Mouse (Mus musculus) kidney, adult 11 months (tissue): ENCODE measurements around the gene Cavin2.

Source experiments
- DNase-seq: peaks from one replicate; pipeline ENCODE4 v3.0.0; 2022

Gene Cavin2

DNA sequence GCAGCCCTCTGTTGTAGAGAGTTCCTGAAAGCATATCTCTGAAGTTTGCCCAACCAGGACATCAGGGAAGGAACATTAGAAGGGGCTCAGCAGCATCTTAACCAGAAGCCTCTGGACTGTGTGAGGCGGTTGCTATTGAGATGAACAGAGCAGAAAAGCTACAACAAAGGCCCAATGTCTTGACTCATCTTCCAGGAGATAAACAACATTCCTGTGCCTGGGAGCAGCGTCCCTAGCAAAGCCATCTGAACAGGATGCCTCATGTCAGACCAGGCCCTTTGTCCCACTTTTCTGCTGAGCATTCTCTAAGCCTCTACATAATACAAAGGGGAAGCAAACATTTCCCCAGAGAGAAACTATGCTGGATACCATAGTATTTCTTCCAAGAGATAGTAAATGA, 26.6 kb downstream of the Cavin2 start:
- DNase-seq = no peak

DNA sequence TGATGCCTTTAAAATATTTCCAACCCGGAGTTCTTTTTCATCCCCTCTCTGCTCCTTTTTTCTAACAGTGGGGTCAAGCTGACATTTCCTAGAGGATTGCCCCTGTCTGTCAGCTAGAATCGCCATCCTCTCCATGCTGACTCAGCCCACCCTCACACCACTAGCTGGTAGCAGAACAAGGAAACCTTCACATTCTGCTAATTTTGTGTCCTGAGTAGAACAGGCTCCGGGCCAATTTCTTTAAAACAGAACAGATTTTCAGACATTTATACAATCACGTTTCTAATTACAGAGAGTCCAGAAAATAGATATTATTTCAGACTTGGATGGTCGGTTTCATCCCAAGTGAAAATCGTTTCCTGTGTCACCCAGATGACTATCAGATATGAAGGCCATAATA, 34.6 kb downstream of the Cavin2 start:
- DNase-seq = no peak

DNA sequence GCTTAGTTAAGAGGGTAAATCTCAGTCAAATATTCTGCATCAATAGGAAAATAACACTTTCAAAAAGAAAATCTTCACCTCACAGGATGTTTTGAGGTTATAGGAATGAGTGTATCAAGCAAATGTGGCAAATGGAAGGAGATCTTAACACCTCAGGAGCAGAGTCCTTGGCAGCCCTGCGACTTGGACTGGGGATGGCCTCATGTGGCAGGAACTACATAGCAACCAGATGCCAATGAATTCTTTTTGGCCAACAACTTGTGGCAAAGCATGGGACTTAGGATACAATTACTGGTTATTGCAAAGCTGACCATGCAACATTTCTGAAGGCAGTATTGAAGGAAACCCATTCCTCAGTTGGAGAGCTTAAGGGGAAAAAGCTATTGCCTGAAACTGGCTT, 39.6 kb downstream of the Cavin2 start:
- no peak for DNase-seq

DNA sequence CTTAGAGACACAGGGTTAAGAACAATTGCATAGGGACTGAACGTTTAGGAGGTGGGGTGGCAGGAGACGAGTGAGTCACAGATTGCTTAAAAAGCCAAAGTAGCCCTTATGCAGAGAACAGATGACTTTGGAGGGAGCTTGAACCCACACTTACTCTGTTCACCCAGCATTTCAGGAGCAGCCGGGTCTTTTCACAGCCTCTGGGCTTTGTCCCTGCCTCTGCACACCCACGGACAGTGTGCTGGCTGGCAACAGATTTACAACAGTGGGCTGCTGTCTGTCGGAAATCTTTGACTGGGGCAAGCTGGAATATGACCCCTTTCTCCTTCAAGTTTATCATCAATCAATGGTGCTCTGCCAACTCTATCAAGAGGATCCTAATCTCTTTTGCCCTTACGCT, 44.1 kb downstream of the Cavin2 start:
- DNase-seq = no peak

DNA sequence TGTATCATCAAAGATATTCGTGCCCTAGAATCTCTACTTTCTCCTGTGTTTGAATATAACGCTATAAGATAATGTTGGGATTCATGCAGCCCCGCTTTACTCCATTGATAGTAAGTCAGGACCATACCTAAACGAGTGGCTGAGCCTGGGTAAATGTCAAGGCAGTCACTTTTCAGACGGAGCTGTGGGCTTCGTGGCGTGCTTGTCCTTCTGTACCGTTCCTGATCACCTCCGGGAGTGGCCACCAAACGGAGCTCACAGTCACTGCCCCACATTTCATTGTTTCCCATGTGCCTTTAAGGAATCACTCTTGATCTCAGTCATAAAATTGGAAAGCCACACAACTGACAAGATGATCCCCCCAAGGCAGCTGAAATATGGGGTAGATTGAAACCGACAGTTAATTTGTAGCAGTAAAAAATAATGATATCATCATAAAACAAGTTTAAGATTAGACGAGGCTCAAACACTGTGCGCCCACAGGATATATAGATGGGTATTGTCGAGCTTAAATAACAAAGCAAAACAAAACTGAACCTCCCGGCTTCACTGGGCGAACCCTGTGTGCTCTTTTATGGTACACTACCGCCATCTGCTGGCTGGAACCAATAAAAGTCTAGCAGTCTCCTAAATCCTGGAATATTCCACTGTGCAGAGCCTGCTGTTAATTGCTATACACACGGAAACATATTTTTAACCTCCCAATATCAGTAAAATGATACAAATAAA, 44.8 kb downstream of the Cavin2 start:
- peak; percentile 59 for DNase-seq

DNA sequence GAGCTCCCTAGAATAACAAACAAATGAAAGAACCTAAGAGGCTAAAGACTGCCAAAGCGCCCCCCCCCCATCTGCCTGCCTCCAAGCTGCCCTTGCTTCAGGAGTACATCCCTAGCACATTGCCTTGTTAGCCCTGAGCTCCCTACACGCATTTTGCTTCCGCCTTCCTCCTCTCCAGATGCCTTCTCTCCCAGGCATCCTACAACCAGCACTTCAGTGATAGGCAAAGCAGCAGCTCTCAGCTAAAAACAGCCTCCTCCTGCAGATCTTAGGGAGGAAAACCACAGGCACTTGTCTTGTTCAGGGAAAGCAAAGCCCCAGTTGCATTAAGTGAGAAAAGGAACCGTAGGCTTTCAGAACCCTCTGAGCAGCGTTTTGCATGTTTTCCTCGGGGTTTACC, 45.4 kb downstream of the Cavin2 start:
- no peak for DNase-seq

DNA sequence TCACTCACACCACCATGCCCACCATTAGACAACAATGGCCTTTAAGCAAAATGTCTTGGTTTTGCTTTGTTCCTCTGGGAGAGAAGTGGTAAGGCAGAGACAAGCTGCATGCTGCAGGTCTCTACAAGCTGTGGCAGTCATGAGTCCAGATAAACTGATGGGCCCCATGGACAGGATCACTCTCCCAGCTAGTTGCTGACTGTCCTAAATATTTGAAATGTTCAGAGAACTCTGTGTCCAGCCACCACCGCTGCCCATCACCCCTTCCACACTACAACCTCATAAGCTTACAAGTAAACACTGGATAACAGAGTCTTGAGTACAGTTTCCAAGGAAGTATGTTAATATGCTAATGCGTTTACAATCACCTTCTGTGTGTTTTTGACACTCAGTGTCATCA, 46.2 kb downstream of the Cavin2 start:
- no peak for DNase-seq

DNA sequence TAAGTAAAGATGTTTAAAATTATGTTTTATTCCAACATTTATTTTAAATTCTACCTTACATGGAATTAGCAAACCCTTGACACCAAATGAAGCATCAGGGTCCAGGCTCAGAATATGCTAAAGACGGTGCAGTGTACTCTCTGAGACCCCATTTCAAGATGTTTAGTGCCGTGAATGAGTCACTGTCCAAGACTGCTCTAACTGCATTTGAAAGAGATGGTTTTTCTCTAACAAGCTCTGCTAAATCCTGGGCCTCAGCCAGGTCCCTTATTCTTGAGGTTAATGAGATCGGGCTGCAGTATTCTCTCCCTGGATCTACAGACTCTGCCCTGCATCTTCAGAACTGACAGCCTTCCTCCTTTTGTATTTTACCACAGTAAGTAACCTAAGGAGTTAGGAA, 55.2 kb downstream of the Cavin2 start:
- DNase-seq = no peak

DNA sequence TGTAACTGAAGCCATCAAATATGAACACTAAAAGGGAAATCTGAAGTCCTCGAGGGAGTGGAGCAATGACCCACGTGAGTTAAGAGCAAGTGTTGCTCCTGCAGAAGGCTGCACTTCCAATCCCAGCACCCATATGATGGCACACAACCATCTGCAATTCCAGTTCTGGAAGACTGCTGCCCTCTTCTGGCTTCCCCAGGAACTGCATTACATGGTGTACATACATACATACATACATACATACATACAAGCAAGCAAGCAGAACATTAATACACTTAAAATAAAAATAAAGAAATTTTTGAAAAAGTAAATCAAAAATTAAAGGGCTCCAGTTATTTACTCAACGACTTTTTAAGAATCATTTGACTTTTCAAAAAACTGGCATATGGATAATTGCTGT, 58.7 kb downstream of the Cavin2 start:
- DNase-seq = no peak

DNA sequence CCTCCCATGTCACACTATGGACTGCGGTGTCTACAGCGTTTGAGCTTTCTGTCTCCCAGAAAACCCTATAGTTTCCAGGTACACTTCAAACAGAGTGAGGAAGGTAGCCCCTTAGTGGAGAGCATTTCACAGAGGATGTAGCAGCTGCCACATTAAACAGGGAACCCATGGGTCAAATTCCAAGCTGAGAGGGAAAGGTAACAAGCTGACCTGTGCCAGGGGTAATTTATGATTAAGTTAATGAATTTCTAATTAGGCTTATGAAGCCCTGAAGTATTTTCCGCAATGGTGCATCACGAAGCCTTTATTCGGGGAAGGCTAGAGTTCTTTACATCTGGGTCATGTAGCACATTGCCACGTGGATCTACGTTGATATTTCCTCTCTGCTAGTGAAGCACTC, 59.7 kb downstream of the Cavin2 start:
- DNase-seq = peak; percentile 7

DNA sequence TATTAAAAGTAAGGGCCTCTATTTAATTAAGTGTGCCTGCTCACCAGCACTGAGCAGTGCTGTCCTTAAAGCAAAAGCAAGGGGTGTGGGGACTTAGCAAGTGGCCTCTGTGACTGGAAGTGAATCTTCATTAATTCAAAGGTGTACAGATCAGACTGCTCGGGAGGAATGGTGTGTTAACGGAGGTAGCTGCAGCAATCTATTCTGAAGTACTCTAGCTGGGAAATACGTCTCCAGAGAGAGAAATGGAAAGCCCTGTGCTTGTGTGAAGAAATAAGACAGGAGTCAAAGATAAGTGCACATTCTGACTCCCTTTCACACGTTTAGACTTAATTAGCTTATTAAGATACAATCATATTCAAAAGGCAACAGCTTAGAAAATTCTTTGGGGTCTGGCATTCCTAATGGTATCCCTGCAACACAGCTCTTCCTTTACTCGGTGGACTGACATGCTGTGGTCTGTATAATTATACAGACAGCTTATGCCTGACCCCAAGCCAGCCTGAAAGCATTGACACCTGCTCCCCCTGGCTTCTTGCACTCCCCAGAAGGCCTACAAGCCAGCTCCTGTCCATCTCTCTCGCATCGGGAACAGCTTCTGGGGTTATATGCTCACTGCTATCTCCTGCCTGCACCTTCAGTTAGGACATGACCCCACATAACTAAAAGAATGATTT, 60.5 kb downstream of the Cavin2 start:
- DNase-seq = no peak
